Mouse (Mus musculus): Measurements from ENCODE around the gene Tmem53. TPM values are rescaled to one million over a fixed set of nuclear protein-coding genes. Genes with fewer than 3 reads are reported as not detected.
"Not testable (repeated sequence)": the region's sequence is repeated elsewhere in the genome, so short reads cannot be mapped to it uniquely, and the experiment has no call there.

Tmem53 gene
- total and polyA plus RNA-seq, 3 experiments = 0.65 to 1.3 TPM; not detected in 1

DNA sequence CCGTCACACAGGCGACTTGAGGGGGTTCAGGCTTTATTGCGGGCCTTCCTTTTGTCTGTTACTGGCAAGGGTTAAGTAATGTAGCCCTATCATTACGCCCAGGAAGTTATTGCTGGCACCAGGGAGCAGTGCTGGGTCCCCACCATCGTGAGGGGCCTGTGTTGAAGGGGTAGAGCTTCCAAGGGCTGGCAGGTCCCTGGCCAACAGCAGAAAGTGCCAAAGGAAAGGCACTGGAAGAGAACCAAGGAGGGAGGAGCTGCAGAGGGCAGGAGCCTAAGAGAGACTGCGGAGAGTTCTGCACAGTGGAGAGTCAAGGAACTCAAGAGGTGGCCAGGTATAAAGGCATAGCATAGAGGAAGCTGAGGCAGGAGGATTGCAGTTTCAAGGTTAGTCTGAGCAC, 2.9 kb downstream of the Tmem53 start:
- TF ChIP-seq SMC3 (IDR thresholded peaks at IDR 0.05; ENCODE audit: low read depth, low read length) = no peak
- TF ChIP-seq GABPA (IDR thresholded peaks at IDR 0.05; ENCODE audit: low read depth, low read length) = no peak
- no peak for TF ChIP-seq E2F4 (IDR thresholded peaks at IDR 0.05; ENCODE audit: borderline replicate concordance, low read depth, low read length)
- no peak for TF ChIP-seq HCFC1 (IDR thresholded peaks at IDR 0.05; ENCODE audit: low read depth, low read length)
- no peak for TF ChIP-seq ZNF384 (IDR thresholded peaks at IDR 0.05; ENCODE audit: low read depth, low read length)
- no peak for TF ChIP-seq TCF12 (IDR thresholded peaks at IDR 0.05; ENCODE audit: low read depth, low read length)
- TF ChIP-seq ELF1 (IDR thresholded peaks at IDR 0.05; ENCODE audit: low read depth, low read length) = no peak
- no peak for TF ChIP-seq CHD1 (IDR thresholded peaks at IDR 0.05; ENCODE audit: low read depth, low read length)
- no peak for TF ChIP-seq MXI1 (IDR thresholded peaks at IDR 0.05; ENCODE audit: low read depth, low read length)
- TF ChIP-seq NELFE (IDR thresholded peaks at IDR 0.05; ENCODE audit: low read depth, low read length) = no peak
- no peak for TF ChIP-seq ETS1 (IDR thresholded peaks at IDR 0.05; ENCODE audit: low read depth, low read length)
- no peak for TF ChIP-seq MAFK (IDR thresholded peaks at IDR 0.05; ENCODE audit: borderline replicate concordance, low read depth, low read length)
- no peak for TF ChIP-seq TBP (IDR thresholded peaks at IDR 0.05; ENCODE audit: low read depth, low read length)
- no peak for TF ChIP-seq UBTF (IDR thresholded peaks at IDR 0.05; ENCODE audit: borderline replicate concordance, insufficient read depth, low read depth, low read length)
- no peak for TF ChIP-seq POLR2A (IDR thresholded peaks at IDR 0.05; ENCODE audit: control insufficient read depth in 1 of 2, insufficient read depth in 1 of 2, low read depth in 1 of 2, low read length in 2 of 2, poor library complexity in 1 of 2)
- TF ChIP-seq CHD2 (IDR thresholded peaks at IDR 0.05; ENCODE audit: low read length) = no peak
- TF ChIP-seq BHLHE40 (IDR thresholded peaks at IDR 0.05; ENCODE audit: borderline replicate concordance, low read depth, low read length) = no peak
- TF ChIP-seq POLR2AphosphoS5 (IDR thresholded peaks at IDR 0.05; ENCODE audit: borderline replicate concordance, low read depth, low read length) = no peak
- no peak for TF ChIP-seq RCOR1 (IDR thresholded peaks at IDR 0.05; ENCODE audit: low read depth, low read length)
- TF ChIP-seq USF1 (IDR thresholded peaks at IDR 0.05; ENCODE audit: low read depth, low read length) = no peak
- no peak overlapping the region for H3K27ac ChIP-seq (ENCODE audit: control insufficient read depth, low read depth, low read length)
- no peak for DNase-seq (ENCODE audit: low read depth, low spot score)
- no peak overlapping the region for H3K9ac ChIP-seq (ENCODE audit: control insufficient read depth, low read depth, low read length, poor library complexity, severe bottlenecking)
- H3K4me1 ChIP-seq (ENCODE audit: control insufficient read depth in 1 of 2, insufficient read depth in 2 of 2, low read length in 2 of 2) = peaks cover 0 to 8% of the 10 kb centered on the region in 2 experiments; a peak in 1 of 4 replicates
- peaks cover 0 to 5% of the 10 kb centered on the region in 2 experiments; a peak in 2 of 4 replicates for H3K36me3 ChIP-seq (ENCODE audit: control insufficient read depth in 1 of 2, insufficient read depth in 2 of 2, low read length in 2 of 2)
- H3K4me3 ChIP-seq (ENCODE audit: control insufficient read depth in 1 of 2, insufficient read depth in 1 of 2, low read depth in 2 of 2, low read length in 2 of 2) = no peak overlapping the region
- H3K79me2 ChIP-seq (ENCODE audit: control insufficient read depth, insufficient read depth, low read length, poor library complexity) = no peaks in the 10 kb centered on the region
- no peaks in the 10 kb centered on the region for H3K9me3 ChIP-seq (replicated peaks; ENCODE audit: insufficient read depth, low read length)
- H3K27me3 ChIP-seq (ENCODE audit: control insufficient read depth in 1 of 2, insufficient read depth in 2 of 2, low read length in 2 of 2) = peaks cover 0 to 4% of the 10 kb centered on the region in 2 experiments; a peak in 2 of 4 replicates

DNA sequence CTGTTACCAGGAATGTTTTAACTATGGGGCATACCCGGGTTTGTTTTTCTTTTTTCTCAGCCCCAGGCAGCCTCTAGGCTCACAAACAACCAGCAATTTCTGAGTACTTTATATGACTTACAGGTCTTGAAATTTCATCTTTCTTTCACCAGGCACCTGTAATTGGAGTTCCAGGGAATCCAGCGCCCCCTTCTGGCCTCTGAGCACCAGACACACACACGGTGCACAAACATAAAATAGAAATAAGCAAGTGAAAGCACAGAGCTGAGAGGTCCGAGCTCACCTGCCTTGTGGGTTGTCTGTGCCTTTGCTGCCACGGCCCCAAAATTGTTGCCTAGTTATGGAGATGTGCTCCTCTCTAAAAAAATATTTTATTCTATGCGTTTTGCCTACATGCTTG, 8.2 kb downstream of the Tmem53 start:
- H3K9ac ChIP-seq (ENCODE audit: control insufficient read depth, low read depth, low read length, poor library complexity, severe bottlenecking); H3K4me3 ChIP-seq (ENCODE audit: control insufficient read depth in 1 of 2, insufficient read depth in 1 of 2, low read depth in 2 of 2, low read length in 2 of 2); H3K79me2 ChIP-seq (ENCODE audit: control insufficient read depth, insufficient read depth, low read length, poor library complexity); H3K27ac ChIP-seq (ENCODE audit: control insufficient read depth, low read depth, low read length); H3K9me3 ChIP-seq (replicated peaks; ENCODE audit: insufficient read depth, low read length); H3K36me3 ChIP-seq (ENCODE audit: control insufficient read depth in 1 of 2, insufficient read depth in 2 of 2, low read length in 2 of 2); H3K27me3 ChIP-seq (ENCODE audit: control insufficient read depth in 1 of 2, insufficient read depth in 2 of 2, low read length in 2 of 2): not testable (repeated sequence)
- peak in 2 of 3 experiments; percentile 49 to 57; a peak in 4 of 6 replicates for TF ChIP-seq CTCF (IDR thresholded peaks at IDR 0.05 in 2 of 3, conservative IDR thresholded peaks at IDR 0.05 in 1 of 3; ENCODE audit: control insufficient read depth in 1 of 3, insufficient read depth in 1 of 3, low read depth in 2 of 3, low read length in 3 of 3, poor library complexity in 1 of 3, severe bottlenecking in 1 of 3)
- DNase-seq (ENCODE audit: low read depth, low spot score) = peak; percentile 42
- peaks cover 0 to 11% of the 10 kb centered on the region in 2 experiments; a peak in 1 of 4 replicates for H3K4me1 ChIP-seq (ENCODE audit: control insufficient read depth in 1 of 2, insufficient read depth in 2 of 2, low read length in 2 of 2)
